Mouse (Mus musculus) CH12.LX (cell line): ENCODE results near the gene Pam.

Experiments
- CTCF ChIP-seq, 2 experiments: IDR thresholded peaks in 1 of 2; conservative IDR thresholded peaks in 1 of 2; 2 replicates each; pipeline ENCODE4 v1.5.1; 2011 to 2012; ENCODE audit warnings: low read depth in 2 of 2, low read length in 2 of 2, improper control_type of control experiment in 1 of 2, inconsistent platforms in 1 of 2, mild to moderate bottlenecking in 1 of 2, moderate library complexity in 1 of 2
- SMC3 ChIP-seq: IDR thresholded peaks from 2 replicates; pipeline ENCODE4 v1.6.1; 2011; ENCODE audit warnings: low read depth, low read length, improper control_type of control experiment

GRCm38 (mm10) chr1:97910874-97911273 is 184.6 kb downstream of the Pam start:
- TF ChIP-seq CTCF (conservative IDR thresholded peaks at IDR 0.05 in 1 of 2, IDR thresholded peaks at IDR 0.05 in 1 of 2; ENCODE audit: low read depth in 2 of 2, low read length in 2 of 2) (no peak), SMC3 (no peak)
